Mouse (Mus musculus) neural tube, embryonic 13.5 days (tissue): ENCODE measurements around the gene Ankrd55. TPM values are rescaled to one million over a fixed set of nuclear protein-coding genes. Genes with fewer than 3 reads are reported as not detected.

Experiments
- ATAC-seq: fragments of 200-750 bp; cut with Nextera tagmentation; 2 replicates; pipeline ENCODE4 v1.8.0; 2017; ENCODE audit warnings: low read depth, mild to moderate bottlenecking, moderate TSS enrichment, moderate library complexity
- H3K27ac ChIP-seq: fragments of 300-500 bp; sonication (generic); replicated peaks from 2 replicates; pipeline ENCODE4 v1.5.1; 2015; ENCODE audit warnings: moderate library complexity, mild to moderate bottlenecking, inconsistent platforms
- H3K27me3 ChIP-seq: fragments of 300-500 bp; sonication (generic); 2 replicates; pipeline ENCODE4 v1.6.1; 2015; ENCODE audit warnings: mild to moderate bottlenecking, inconsistent platforms
- H3K36me3 ChIP-seq: fragments of 300-500 bp; sonication (generic); 2 replicates; pipeline ENCODE4 v1.6.1; 2015; ENCODE audit warnings: mild to moderate bottlenecking, inconsistent platforms
- H3K4me1 ChIP-seq: fragments of 300-500 bp; sonication (generic); replicated peaks from 2 replicates; pipeline ENCODE4 v1.6.1; 2015; ENCODE audit warnings: inconsistent platforms
- H3K4me2 ChIP-seq: fragments of 300-500 bp; sonication (generic); 2 replicates; pipeline ENCODE4 v1.6.1; 2015; ENCODE audit warnings: inconsistent platforms, mild to moderate bottlenecking, moderate library complexity
- H3K4me3 ChIP-seq: fragments of 300-500 bp; sonication (generic); 2 replicates; pipeline ENCODE4 v1.5.1; 2015; ENCODE audit warnings: mild to moderate bottlenecking, inconsistent platforms
- H3K9ac ChIP-seq: fragments of 300-500 bp; sonication (generic); 2 replicates; pipeline ENCODE4 v1.6.1; 2015; ENCODE audit warnings: moderate library complexity, mild to moderate bottlenecking, inconsistent platforms
- H3K9me3 ChIP-seq: fragments of 300-500 bp; sonication (generic); 2 replicates; pipeline ENCODE4 v1.6.1; 2016; ENCODE audit warnings: inconsistent platforms
- WGBS: fragments of 180-500 bp; shearing (Covaris S2); methylation state at CpG from one replicate; pipeline ENCODE4 v1.1.7; 2015; 5-methylcytosine and 5-hydroxymethylcytosine counted together
- polyA plus RNA-seq: library from polyadenylated mRNA; unstranded; fragments of >200 nt; fragmentation: Nextera tagmentation; extraction: Ambion mirVana; gene quantifications from 2 replicates; pipeline ENCODE4 v1.2.1, GENCODE M21; 2015

Ankrd55 gene
- polyA plus RNA-seq, 1 experiment from 2014 or later: 4.2 TPM

- no peak for ATAC-seq
- WGBS: 87% methylated on average over 1 of the region's 1 CpGs
- H3K9ac ChIP-seq: no peak overlapping the region
These were observed 60.0 kb downstream of the Ankrd55 start for GRCm38 (mm10) chr13:112348250-112348649.

GRCm38 (mm10) chr13:112348896-112349484 lies 60.7 kb downstream of the Ankrd55 start:
- 91% methylated on average over 14 of the region's 14 CpGs for WGBS
- ATAC-seq: no peak
- H3K4me1 ChIP-seq: peaks cover 9% of the 10 kb centered on the region; the same call in 1 of the 2 replicates
- no peak overlapping the region for H3K4me2 ChIP-seq
- 0 out of 2 replicates have a peak, but pooled peaks cover 7% of the 10 kb centered on the region for H3K9me3 ChIP-seq
- no peak overlapping the region for H3K4me3 ChIP-seq
- H3K27me3 ChIP-seq: no peaks in the 10 kb centered on the region
- H3K9ac ChIP-seq: no peak overlapping the region
- H3K27ac ChIP-seq: no peak overlapping the region
- H3K36me3 ChIP-seq: 0 out of 2 replicates have a peak, but pooled peaks cover 19% of the 10 kb centered on the region

More at GRCm38 (mm10) chr13:112348250-112348649, 60.0 kb downstream of the Ankrd55 start:
- Histone ChIP-seq H3K27ac (no peak overlapping the region), H3K36me3 (0 out of 2 replicates have a peak, but pooled peaks cover 19% of the 10 kb centered on the region), H3K4me3 (no peak overlapping the region), H3K27me3 (no peaks in the 10 kb centered on the region), H3K4me1 (peaks cover 2% of the 10 kb centered on the region; the same call in 1 of the 2 replicates), H3K4me2 (no peak overlapping the region), H3K9me3 (0 out of 2 replicates have a peak, but pooled peaks cover 7% of the 10 kb centered on the region)

- H3K4me2 ChIP-seq: no peak overlapping the region
- H3K27me3 ChIP-seq: no peaks in the 10 kb centered on the region
- H3K4me3 ChIP-seq: no peak overlapping the region
- ATAC-seq: no peak
- H3K36me3 ChIP-seq: 0 out of 2 replicates have a peak, but pooled peaks cover 19% of the 10 kb centered on the region
- WGBS: 93% methylated on average over 7 of the region's 7 CpGs
- peaks cover 11% of the 10 kb centered on the region; the same call in 1 of the 2 replicates for H3K4me1 ChIP-seq
- H3K27ac ChIP-seq: no peak overlapping the region
- 0 out of 2 replicates have a peak, but pooled peaks cover 7% of the 10 kb centered on the region for H3K9me3 ChIP-seq
- no peak overlapping the region for H3K9ac ChIP-seq
These were observed 61.2 kb downstream of the Ankrd55 start for GRCm38 (mm10) chr13:112349500-112349899.

GRCm38 (mm10) chr13:112351943-112352342 lies 63.7 kb downstream of the Ankrd55 start:
- H3K27ac ChIP-seq: no peak overlapping the region
- peaks cover 16% of the 10 kb centered on the region; the same call in 1 of the 2 replicates for H3K4me1 ChIP-seq
- H3K9me3 ChIP-seq: 0 out of 2 replicates have a peak, but pooled peaks cover 7% of the 10 kb centered on the region
- H3K36me3 ChIP-seq: 0 out of 2 replicates have a peak, but pooled peaks cover 19% of the 10 kb centered on the region
- H3K27me3 ChIP-seq: no peaks in the 10 kb centered on the region
- ATAC-seq: no peak
- no peak overlapping the region for H3K4me2 ChIP-seq
- no peak overlapping the region for H3K4me3 ChIP-seq
- no peak overlapping the region for H3K9ac ChIP-seq
- 87% methylated on average over 8 of the region's 8 CpGs for WGBS

- H3K27ac ChIP-seq: no peak overlapping the region
These were observed 66.0 kb downstream of the Ankrd55 start for GRCm38 (mm10) chr13:112354109-112354867.

GRCm38 (mm10) chr13:112354958-112355357 lies 66.7 kb downstream of the Ankrd55 start:
- 79% methylated on average over 10 of the region's 10 CpGs for WGBS
- H3K9ac ChIP-seq: no peak overlapping the region

More at GRCm38 (mm10) chr13:112354109-112354867, 66.0 kb downstream of the Ankrd55 start:
- H3K4me2 ChIP-seq: no peak overlapping the region
- no peak overlapping the region for H3K4me3 ChIP-seq
- no peak overlapping the region for H3K9ac ChIP-seq
- peaks cover 16% of the 10 kb centered on the region; the same call in 1 of the 2 replicates for H3K4me1 ChIP-seq
- H3K27me3 ChIP-seq: no peaks in the 10 kb centered on the region
- H3K36me3 ChIP-seq: 0 out of 2 replicates have a peak, but pooled peaks cover 17% of the 10 kb centered on the region
- 0 out of 2 replicates have a peak, but pooled peaks cover 7% of the 10 kb centered on the region for H3K9me3 ChIP-seq
- 27% methylated on average over 6 of the region's 6 CpGs for WGBS
- ATAC-seq: 0 out of 2 replicates have a peak, but pooled peaks have one; percentile 32

GRCm38 (mm10) chr13:112355794-112356486 lies 67.7 kb downstream of the Ankrd55 start:
- no peak overlapping the region for H3K4me2 ChIP-seq
- H3K27me3 ChIP-seq: no peaks in the 10 kb centered on the region
- H3K27ac ChIP-seq: no peak overlapping the region
- no peak overlapping the region for H3K4me3 ChIP-seq
- H3K4me1 ChIP-seq: peaks cover 16% of the 10 kb centered on the region; the same call in 1 of the 2 replicates
- no peak for ATAC-seq
- 92% methylated on average over 20 of the region's 20 CpGs for WGBS
- no peak overlapping the region for H3K9ac ChIP-seq
- 0 out of 2 replicates have a peak, but pooled peaks cover 7% of the 10 kb centered on the region for H3K36me3 ChIP-seq
- no peaks in the 10 kb centered on the region for H3K9me3 ChIP-seq

More at GRCm38 (mm10) chr13:112354958-112355357, 66.7 kb downstream of the Ankrd55 start:
- Histone ChIP-seq H3K27me3 (no peaks in the 10 kb centered on the region), H3K4me2 (no peak overlapping the region), H3K27ac (no peak overlapping the region), H3K4me3 (no peak overlapping the region), H3K36me3 (0 out of 2 replicates have a peak, but pooled peaks cover 10% of the 10 kb centered on the region), H3K4me1 (peaks cover 16% of the 10 kb centered on the region; the same call in 1 of the 2 replicates), H3K9me3 (0 out of 2 replicates have a peak, but pooled peaks cover 5% of the 10 kb centered on the region)
- ATAC-seq: no peak

GRCm38 (mm10) chr13:112361575-112361974 lies 73.3 kb downstream of the Ankrd55 start:
- H3K4me1 ChIP-seq: no peaks in the 10 kb centered on the region
- 86% methylated on average over 4 of the region's 4 CpGs for WGBS
- no peaks in the 10 kb centered on the region for H3K36me3 ChIP-seq

GRCm38 (mm10) chr13:112363218-112363617 lies 75.0 kb downstream of the Ankrd55 start:
- no peak overlapping the region for H3K27ac ChIP-seq
- 84% methylated on average over 10 of the region's 10 CpGs for WGBS
- no peaks in the 10 kb centered on the region for H3K9me3 ChIP-seq
- no peak overlapping the region for H3K4me3 ChIP-seq
- no peaks in the 10 kb centered on the region for H3K4me1 ChIP-seq
- H3K36me3 ChIP-seq: no peaks in the 10 kb centered on the region
- ATAC-seq: no peak
- H3K27me3 ChIP-seq: no peaks in the 10 kb centered on the region
- no peak overlapping the region for H3K9ac ChIP-seq
- H3K4me2 ChIP-seq: no peak overlapping the region

More at GRCm38 (mm10) chr13:112361575-112361974, 73.3 kb downstream of the Ankrd55 start:
- no peak overlapping the region for H3K4me3 ChIP-seq
- ATAC-seq: no peak
- H3K27ac ChIP-seq: no peak overlapping the region
- H3K9ac ChIP-seq: no peak overlapping the region
- H3K9me3 ChIP-seq: no peaks in the 10 kb centered on the region
- no peaks in the 10 kb centered on the region for H3K27me3 ChIP-seq
- no peak overlapping the region for H3K4me2 ChIP-seq

- H3K36me3 ChIP-seq: no peaks in the 10 kb centered on the region
- ATAC-seq: no peak
- no peak overlapping the region for H3K27ac ChIP-seq
- 74% methylated on average over 3 of the region's 3 CpGs for WGBS
- H3K4me1 ChIP-seq: no peaks in the 10 kb centered on the region
- no peak overlapping the region for H3K4me3 ChIP-seq
- H3K9me3 ChIP-seq: no peaks in the 10 kb centered on the region
- H3K27me3 ChIP-seq: no peaks in the 10 kb centered on the region
- H3K4me2 ChIP-seq: no peak overlapping the region
- H3K9ac ChIP-seq: no peak overlapping the region
These were observed 75.5 kb downstream of the Ankrd55 start for GRCm38 (mm10) chr13:112363746-112364145.

GRCm38 (mm10) chr13:112364698-112365097 lies 76.4 kb downstream of the Ankrd55 start:
- H3K9me3 ChIP-seq: no peaks in the 10 kb centered on the region
- H3K4me2 ChIP-seq: no peak overlapping the region
- no peaks in the 10 kb centered on the region for H3K36me3 ChIP-seq
- H3K9ac ChIP-seq: no peak overlapping the region
- ATAC-seq: no peak
- H3K4me3 ChIP-seq: no peak overlapping the region
- no peak overlapping the region for H3K27ac ChIP-seq
- H3K27me3 ChIP-seq: no peaks in the 10 kb centered on the region
- 74% methylated on average over 5 of the region's 5 CpGs for WGBS
- H3K4me1 ChIP-seq: no peaks in the 10 kb centered on the region
